Mouse (Mus musculus): ENCODE data around the gene Angptl6. TPM values are rescaled to one million over a fixed set of nuclear protein-coding genes. Genes with fewer than 3 reads are reported as not detected.

The Angptl6 gene
- 7.6 and 8.4 TPM in 2 replicates for polyA plus RNA-seq (2012; rRNA removed)

GRCm38 (mm10) chr9:20879097-20879792 lies at the start of gene Angptl6:
Gene Angptl6 (minus strand): TSS chr9:20879727.

GRCm38 (mm10) chr9:20898511-20899073 lies 19.1 kb upstream of the Angptl6 start, which contains the start of gene Eif3g:
Gene Eif3g (minus strand): TSS chr9:20898623.

DNA sequence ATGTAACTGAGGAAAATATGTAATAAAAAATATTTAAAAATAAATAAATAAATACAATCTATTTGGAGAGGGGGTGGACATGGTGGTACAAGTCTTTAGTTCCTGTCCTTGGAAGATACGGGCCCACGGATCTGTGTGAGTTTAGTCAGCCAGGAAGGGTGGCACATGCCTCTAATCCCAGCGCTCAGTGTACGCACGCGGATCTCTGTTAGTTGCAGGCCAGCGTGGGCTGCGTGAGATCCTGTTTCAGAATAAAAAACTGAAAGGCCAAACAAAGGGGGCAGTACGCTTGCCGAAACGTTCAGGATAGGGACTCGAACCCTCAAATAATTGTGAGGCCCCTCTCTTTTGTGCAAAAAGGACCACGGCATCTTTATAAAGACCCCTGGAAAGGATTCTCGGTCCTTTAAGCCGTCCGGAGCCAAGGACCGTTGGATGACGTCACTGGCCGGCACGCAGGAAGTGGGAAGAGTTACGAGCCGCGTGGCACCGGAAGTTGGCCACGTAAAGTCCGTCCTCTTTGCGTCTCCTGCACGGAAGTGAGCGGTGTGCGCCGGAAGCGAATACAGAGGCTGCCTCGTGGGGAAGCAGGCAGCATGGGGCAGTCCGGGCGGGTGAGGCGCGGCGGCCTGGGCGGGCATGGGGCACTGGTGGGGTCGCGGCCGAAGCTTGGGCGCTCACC lies 8.3 kb upstream of the Angptl6 start, which contains the start of gene Ppan:
Ppan (plus strand) TSS at position 472 of the 682 bp plus-strand sequence.

DNA sequence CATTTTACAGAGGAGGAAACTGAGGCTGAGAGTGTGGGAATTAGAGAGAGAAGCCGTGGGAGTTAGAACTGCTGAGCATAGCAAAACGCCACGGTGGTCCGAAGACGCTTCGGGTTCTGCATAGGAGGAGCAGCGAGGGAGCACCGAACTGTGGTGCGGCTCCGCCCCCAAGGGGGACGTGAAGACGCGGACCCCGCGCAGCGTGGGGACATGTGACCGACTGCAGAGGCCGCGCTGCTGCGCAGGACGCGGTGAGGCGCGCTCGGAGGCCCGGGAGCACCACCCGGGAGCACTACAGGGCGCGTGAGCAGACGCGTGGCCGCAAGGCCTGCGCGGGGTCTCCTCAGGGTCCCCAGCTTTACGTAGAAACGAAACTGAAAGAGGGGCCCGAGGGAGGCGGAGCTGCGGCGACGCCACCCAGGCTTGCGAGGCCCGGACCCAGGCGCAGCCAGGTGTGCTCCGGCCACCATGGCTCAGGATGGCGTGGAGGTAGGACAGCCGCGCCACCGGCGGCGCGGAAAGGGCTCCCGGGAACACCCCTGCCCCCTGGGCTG lies 11.0 kb downstream of the Angptl6 start, which contains the start of gene A230050P20Rik:
A230050P20Rik (plus strand) TSS at position 195 of the 554 bp plus-strand sequence.

Other genes with a start within 250 kb of the Angptl6 start
- gene Ubl5, start 236.8 kb downstream of the Angptl6 start, polyA plus RNA-seq (2012; rRNA removed), result 56.8 and 128 TPM in 2 replicates
- gene Fbxl12, start 235.0 kb downstream of the Angptl6 start, polyA plus RNA-seq (2012; rRNA removed), result 57.1 and 59.6 TPM in 2 replicates
- gene Pin1, start 227.6 kb downstream of the Angptl6 start, polyA plus RNA-seq (2012; rRNA removed), result 34.2 and 37.1 TPM in 2 replicates
- 23.7 and 27.4 TPM in 2 replicates for gene Olfm2, start 133.4 kb downstream of the Angptl6 start, polyA plus RNA-seq (2012; rRNA removed)
- gene Col5a3, start 64.7 kb downstream of the Angptl6 start, polyA plus RNA-seq (2012; rRNA removed), result 12.6 and 13.4 TPM in 2 replicates
- not detected in 2 replicates for gene Rdh8, start 61.2 kb downstream of the Angptl6 start, polyA plus RNA-seq (2012; rRNA removed)
- gene A230050P20Rik, start 11.1 kb downstream of the Angptl6 start, polyA plus RNA-seq (2012; rRNA removed), result 143 and 180 TPM in 2 replicates
- 139 and 230 TPM in 2 replicates for gene Ppan, start 8.4 kb upstream of the Angptl6 start, polyA plus RNA-seq (2012; rRNA removed)
- gene Eif3g, start 18.9 kb upstream of the Angptl6 start, polyA plus RNA-seq (2012; rRNA removed), result 189 and 193 TPM in 2 replicates
- 43.4 and 50.3 TPM in 2 replicates for gene Dnmt1, start 80.2 kb upstream of the Angptl6 start, polyA plus RNA-seq (2012; rRNA removed)
- gene S1pr2, start 97.1 kb upstream of the Angptl6 start, polyA plus RNA-seq (2012; rRNA removed), result 23.8 and 24.0 TPM in 2 replicates
- 124 and 148 TPM in 2 replicates for gene Mrpl4, start 123.0 kb upstream of the Angptl6 start, polyA plus RNA-seq (2012; rRNA removed)
- gene Icam1, start 136.3 kb upstream of the Angptl6 start, polyA plus RNA-seq (2012; rRNA removed), result 17.7 and 18.5 TPM in 2 replicates
- 4.3 and 4.5 TPM in 2 replicates for gene Icam4, start 149.6 kb upstream of the Angptl6 start, polyA plus RNA-seq (2012; rRNA removed)
- 1.1 and 1.6 TPM in 2 replicates for gene Icam5, start 152.3 kb upstream of the Angptl6 start, polyA plus RNA-seq (2012; rRNA removed)
- 0.63 and 1.4 TPM in 2 replicates for gene Zglp1, start 187.4 kb upstream of the Angptl6 start, polyA plus RNA-seq (2012; rRNA removed)
- 0.29 and 0.60 TPM in 2 replicates for gene Gm49373, start 193.4 kb upstream of the Angptl6 start, polyA plus RNA-seq (2012; rRNA removed)
- gene Fdx1l, start 193.9 kb upstream of the Angptl6 start, polyA plus RNA-seq (2012; rRNA removed), result 118 and 142 TPM in 2 replicates
- gene Gm38431, start 212.3 kb upstream of the Angptl6 start, polyA plus RNA-seq (2012; rRNA removed), result 35.3 and 58.9 TPM in 2 replicates
- 68.0 and 94.1 TPM in 2 replicates for gene Raver1, start 212.3 kb upstream of the Angptl6 start, polyA plus RNA-seq (2012; rRNA removed)

All from ovary, adult 2 months (tissue).